Mouse (Mus musculus): ENCODE measurements around the gene Tex2.

The Tex2 gene

DNA sequence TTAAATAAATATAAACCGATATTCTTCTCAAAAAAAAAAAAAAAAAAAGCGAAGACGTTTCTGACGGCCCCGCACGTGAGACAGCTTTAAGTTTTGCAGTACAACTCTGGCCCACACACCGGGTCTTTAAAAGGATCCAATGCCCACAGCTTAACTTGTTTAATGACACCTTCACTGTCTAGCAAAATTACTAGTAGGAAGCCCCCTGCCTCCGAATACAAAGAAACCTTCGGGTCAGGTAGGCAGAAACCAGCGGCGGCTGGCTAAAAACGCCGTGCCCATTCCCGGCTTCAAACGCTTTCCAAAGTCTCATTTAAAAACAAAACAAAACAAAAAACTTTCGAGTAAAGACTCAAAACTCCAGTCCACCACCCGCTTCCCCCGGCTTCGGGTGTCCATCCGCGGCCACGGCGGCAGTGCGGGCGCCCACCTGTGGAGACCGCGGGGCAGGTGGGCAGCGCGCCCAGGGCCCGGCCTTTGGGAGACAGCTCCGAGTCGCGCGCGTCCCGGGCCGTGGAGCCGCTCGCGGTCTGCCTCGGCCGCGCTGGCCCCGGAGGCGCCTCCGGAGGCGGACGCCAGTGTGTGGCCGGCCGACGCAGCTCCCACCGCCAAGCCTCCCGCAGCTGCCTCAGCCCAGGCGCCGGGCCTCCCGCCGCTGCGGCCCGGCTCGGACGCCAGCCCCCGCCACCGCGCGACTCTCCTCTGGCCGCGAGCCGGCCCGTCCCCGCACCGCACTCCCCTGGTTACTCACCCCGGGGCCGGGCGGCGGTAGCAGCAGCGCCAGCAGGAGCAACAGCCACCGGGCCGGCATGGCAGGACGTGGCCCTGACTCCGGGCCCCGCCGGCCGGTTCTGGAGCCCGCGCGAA, 126.1 kb downstream of the Tex2 start:
- peak; percentile 32 for DNase-seq (ENCODE audit: low read depth, low spot score)

DNA sequence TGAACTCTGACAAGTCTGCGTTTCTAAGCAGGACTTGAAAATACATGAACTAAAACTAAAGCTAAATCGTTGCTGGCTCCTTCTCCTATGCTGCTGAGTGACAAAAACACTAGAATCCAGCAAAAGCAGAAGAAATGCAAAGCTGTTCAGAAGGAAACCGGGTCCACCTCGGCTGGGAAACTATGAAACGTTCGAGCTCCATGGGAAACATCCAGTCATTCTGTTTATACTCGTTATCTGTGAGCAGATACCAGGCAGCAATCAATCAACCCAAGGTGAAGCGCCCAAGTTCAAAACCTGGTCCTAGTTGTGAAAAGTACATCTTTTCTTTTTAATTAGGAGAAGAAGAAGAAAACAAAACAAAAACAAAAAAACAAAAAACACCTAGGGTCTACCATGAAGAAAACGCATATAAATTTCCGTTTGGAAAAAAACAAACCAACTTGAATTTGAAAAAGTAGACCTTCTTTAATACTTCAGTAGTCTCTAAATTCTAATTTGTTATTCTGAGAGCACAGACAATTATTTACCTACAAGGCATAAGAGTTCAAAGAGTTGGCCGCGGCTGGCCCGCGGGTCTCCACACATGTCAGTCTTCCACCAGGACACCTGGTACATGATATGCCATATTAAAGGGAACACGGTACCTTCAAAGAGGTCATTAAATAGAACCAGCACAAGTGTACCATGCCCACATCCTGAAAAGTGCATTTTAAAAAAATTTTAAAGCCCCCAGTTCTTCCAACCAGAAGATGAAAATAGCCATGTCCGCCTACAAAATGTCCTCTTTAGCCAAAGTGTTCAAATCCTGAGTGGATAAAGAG, 127.0 kb downstream of the Tex2 start:
- DNase-seq (ENCODE audit: low read depth, low spot score): peak; percentile 29

GRCm38 (mm10) chr11:106485611-106486010, 127.6 kb downstream of the Tex2 start:
- DNase-seq (ENCODE audit: low read depth, low spot score): peak; percentile 20

DNA sequence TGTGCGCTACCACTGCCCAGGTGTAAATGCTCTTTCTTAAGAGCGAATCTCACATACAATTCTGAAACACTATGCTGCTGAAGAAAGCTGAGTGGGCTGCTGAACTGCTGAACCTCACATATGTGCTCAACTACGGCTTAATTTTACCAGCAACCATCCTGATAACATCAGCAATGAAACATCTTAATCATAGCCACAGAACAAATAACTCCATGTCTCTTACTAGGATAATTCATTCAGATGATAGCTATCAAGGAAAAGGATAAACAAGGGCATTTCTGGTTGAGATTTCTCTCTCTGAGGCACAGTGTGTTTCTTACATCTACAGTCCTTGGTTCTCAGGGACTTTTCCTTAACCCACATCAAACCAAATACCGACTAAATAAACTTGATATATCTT, 128.3 kb downstream of the Tex2 start:
- no peak for DNase-seq (ENCODE audit: low read depth, low spot score)

- no peak for DNase-seq (ENCODE audit: low read depth, low spot score)
These were observed 130.4 kb downstream of the Tex2 start for GRCm38 (mm10) chr11:106482867-106483266.

GRCm38 (mm10) chr11:106481651-106482050, 131.6 kb downstream of the Tex2 start:
- DNase-seq (ENCODE audit: low read depth, low spot score): no peak

DNA sequence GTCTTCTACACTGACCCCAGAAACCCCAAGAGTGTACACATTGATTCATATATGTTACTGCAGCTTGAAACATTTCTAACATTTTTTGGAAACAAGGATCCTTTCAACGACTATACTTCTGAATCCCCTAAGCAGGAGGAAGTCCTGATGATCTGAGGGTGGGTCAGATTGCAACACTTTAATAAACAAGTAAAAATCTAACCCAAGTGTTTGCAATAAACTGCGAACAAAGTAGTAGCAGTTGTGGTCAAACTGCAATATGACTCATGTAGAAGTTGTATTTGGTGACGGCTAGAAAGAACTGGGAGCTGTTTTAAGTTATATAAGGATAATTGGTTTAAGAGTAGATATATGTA, 132.7 kb downstream of the Tex2 start:
- no peak for DNase-seq (ENCODE audit: low read depth, low spot score)

DNA sequence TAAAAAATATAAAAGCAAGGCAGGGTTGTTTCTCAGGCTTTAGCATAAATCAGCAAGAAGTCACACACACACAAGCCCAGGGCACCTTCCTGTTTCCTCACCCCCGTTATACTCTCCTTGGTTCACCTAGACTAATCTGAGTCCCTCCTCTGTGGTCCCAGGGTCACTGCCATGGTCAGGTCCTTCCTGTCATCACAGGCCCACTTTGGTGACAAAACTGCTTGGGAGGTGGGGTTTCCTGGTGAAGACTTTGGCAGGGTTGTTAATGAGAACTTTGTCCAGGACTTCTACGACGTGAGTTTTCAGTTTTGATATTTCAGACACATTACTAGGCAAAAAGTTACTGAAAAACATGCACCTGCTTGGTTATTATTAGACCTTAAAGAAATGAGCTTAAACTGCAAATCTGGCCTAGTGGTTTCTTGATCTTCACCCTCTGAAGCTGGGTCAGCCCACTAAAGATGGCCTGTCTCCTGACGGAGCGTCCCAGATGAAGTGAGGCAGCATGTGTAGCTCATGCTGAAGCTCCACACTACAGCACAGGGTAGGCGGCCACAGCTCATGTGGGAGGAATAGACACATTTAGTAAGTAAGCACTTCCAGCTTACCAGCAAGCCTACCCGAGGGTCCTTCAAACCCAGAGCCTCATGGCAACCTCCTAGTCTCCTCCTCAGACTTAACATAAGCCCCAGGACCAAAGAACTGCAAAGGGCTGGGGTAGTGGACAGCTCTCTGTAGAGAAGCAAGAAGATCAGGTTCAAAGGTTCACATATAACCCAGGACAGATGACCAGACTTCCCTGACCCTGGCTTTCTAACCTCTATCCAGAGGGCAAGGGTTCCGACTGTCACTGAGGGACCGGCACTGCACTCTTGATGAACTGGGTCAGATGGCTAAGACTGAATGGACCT, 133.3 kb downstream of the Tex2 start:
- no peak for DNase-seq (ENCODE audit: low read depth, low spot score)

GRCm38 (mm10) chr11:106478745-106479144, 134.5 kb downstream of the Tex2 start:
- no peak for DNase-seq (ENCODE audit: low read depth, low spot score)

GRCm38 (mm10) chr11:106477505-106478160, 135.6 kb downstream of the Tex2 start:
- no peak for DNase-seq (ENCODE audit: low read depth, low spot score)

GRCm38 (mm10) chr11:106475309-106475708, 137.9 kb downstream of the Tex2 start:
- no peak for DNase-seq (ENCODE audit: low read depth, low spot score)

DNA sequence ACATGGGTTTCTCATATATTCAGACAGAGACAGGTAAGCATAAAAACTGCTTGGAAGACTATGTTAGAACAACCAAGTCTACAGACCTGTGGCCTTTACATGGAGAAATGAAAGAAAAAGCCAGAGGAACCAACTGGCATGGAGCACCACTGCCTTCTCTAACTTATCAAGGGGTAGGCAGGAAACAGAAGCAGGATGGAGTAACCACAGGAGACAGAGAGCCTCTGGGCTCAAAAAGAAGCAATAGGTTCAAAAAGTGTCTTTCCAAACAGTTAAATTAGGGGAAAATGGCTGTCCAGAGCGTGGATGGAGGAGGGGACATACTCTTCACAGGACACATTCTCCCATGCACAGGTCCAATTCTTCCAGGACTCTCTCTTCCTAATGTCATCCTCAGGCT, 141.6 kb downstream of the Tex2 start:
- DNase-seq (ENCODE audit: low read depth, low spot score): no peak

DNA sequence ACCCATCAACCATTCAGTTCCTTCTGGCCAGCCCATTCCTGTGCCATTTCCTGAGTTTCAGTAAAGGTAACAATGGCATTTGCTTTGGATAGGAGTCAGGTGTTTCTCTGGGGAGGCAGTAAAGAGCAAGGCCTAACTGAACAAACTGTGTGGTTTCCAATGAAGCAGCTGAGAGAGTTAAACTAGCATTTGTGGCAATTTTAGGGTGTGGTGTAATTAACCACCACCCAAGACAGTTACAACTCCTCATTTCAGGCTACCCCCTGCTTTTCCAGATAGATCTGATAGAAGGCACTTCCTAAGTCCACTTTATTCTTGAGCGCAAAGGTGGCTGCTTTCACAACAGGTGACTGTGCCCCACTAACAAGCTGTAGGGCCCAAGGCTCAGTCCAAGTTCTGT, 144.7 kb downstream of the Tex2 start:
- no peak for DNase-seq (ENCODE audit: low read depth, low spot score)

DNA sequence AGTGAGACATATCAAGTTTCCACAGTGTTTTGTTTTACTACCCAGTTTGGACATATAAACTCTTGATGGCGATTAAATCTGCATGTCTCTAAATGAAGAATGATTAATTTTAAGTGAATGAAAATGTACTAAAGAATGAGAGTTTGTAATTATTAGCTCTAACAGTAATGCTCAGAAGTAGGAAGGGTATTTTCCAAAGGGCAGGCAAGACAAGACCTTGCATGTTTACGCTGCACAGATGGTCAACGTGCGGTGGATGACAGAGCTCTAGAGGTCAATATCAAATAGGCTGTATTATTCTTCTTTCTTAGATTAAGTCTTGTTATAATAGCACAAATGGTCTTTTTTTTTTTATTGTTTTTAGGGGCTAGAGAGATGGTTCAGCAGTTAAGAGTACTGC, 147.3 kb downstream of the Tex2 start:
- no peak for DNase-seq (ENCODE audit: low read depth, low spot score)

GRCm38 (mm10) chr11:106465545-106465903, 147.7 kb downstream of the Tex2 start:
- DNase-seq (ENCODE audit: low read depth, low spot score): no peak

- no peak for DNase-seq (ENCODE audit: low read depth, low spot score)
These were observed 148.3 kb downstream of the Tex2 start for GRCm38 (mm10) chr11:106464681-106465544.

DNA sequence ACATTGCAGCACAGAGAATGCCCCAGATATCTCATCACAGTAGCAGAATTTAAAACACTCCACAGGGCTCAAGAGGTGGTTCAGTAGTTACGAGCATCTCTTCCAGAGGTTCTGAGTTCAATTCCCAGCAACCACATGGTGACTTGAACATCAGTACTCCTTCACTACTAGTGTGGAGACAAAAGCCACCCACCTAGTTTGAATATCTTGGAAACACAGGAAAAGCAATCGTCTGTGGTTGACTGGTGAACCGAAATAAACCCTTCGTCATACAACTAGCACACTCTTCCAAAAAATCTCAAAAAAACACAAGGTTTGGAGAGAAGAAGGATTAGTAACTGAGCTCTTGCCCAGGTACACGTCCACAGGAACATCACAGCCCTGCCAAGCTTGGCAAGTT, 149.4 kb downstream of the Tex2 start:
- no peak for DNase-seq (ENCODE audit: low read depth, low spot score)

GRCm38 (mm10) chr11:106462309-106462708, 150.9 kb downstream of the Tex2 start:
- no peak for DNase-seq (ENCODE audit: low read depth, low spot score)

DNA sequence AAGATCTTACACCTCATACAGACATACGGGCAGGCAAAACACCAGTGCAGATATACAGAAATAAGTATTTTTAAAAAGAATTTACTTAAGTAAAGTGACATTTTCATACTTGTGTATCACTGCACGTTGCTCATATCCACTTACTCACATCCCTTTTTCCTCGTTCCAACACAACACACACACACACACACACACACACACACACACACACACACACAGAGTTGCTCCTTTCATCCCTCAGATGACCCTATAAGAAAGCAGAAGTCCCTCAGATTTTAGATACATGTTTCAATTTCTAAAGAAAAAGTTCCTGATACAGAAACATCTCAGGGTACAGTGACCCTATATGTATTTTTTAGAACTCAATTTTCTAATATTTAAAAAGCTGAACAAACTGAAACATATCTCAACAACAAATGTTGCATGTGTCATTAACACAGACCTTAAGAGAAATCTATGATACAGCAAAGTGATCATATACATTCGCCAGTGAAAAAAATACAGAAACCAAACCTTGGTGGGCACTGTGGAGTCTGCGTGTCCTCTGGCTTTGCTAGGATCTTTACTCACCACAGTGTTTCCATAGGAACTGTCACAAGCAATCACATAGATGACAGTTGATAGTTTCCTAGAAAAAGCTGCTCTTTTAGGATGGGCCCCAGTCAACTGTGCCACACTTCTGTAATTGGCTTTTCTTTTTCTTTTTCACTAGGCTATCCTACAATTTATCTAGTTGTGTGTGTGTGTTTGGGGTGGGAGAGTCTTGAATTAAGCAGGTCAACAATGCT, 151.9 kb downstream of the Tex2 start:
- no peak for DNase-seq (ENCODE audit: low read depth, low spot score)

GRCm38 (mm10) chr11:106460671-106461070, 152.6 kb downstream of the Tex2 start:
- no peak for DNase-seq (ENCODE audit: low read depth, low spot score)

Data from c-Kit-negative CD71-positive TER-119-positive erythroid progenitor cells, embryonic 14.5 days (primary cell).